In the genomic region with DNA sequence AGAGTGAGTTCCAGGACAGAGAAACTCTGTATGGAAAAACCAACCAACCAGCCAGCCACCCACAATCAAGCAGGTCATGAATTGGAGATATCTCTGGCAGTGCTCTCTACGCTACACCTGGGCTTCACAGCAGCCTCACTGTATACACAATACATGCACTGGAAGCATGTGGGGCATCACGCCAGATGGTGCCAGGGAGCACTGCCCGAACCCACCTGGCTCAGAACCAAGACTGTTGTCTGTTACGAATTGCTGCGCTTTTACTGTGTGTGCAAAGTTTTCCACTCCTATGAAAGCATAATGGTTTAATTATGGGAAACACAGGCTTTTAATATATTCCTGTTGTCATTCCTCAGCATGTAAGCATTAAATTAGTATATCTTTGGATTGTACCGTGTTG, we compare ENCODE assay signal across 30 mouse cellular contexts.
DNase-seq lines count a peak whose midpoint lies in the region; ATAC-seq and TF ChIP-seq lines count a peak whose summit lies in the region.
"Had no signal": no experiment of that assay in that cellular context is flagged by ENCODE, and none has a peak within 500 bp of the region (broad histone marks: within the 10 kb centered on the region; RNA-seq: fewer than 3 reads in every experiment).

No protein-coding gene starts in this region.

- intact Hi-C loops in heart, adult 2 months (cut with DNase I) = no loop called here

- no peak overlapping the region for H3K4me2 ChIP-seq in limb, embryonic 14.5 days (replicated peaks; ENCODE audit: low read depth, low read length, severe bottlenecking)
- H3K4me2 ChIP-seq: forebrain, embryonic 12.5 days; heart, embryonic 13.5 days; hindbrain, embryonic 15.5 days; intestine, embryonic 15.5 days had no signal

- TF ChIP-seq CTCF in heart, adult 2 months (IDR thresholded peaks at IDR 0.05) = no peak
- no peak for TF ChIP-seq CTCF in brain, embryonic 14.5 days (IDR thresholded peaks at IDR 0.05; ENCODE audit: borderline replicate concordance, extremely low read depth, insufficient read depth, insufficient read length)

- no peak for ATAC-seq in limb, embryonic 14.5 days (ENCODE audit: low FRiP score, low read depth)
- ATAC-seq: forebrain, postnatal 0 days; intestine, embryonic 15.5 days; Patski had no signal

- no peak overlapping the region for H3K27ac ChIP-seq in heart, adult 2 months
- no peak overlapping the region for H3K27ac ChIP-seq in limb, embryonic 14.5 days (replicated peaks; ENCODE audit: low read depth, low read length)
- H3K27ac ChIP-seq in limb, embryonic 10.5 days = no peak overlapping the region
- H3K27ac ChIP-seq: forebrain, embryonic 12.5 days; gastrocnemius, adult 2 months; heart, embryonic 10.5 days; heart, embryonic 13.5 days; hindbrain, embryonic 15.5 days; intestine, embryonic 15.5 days had no signal

- no peaks in the 10 kb centered on the region for H3K27me3 ChIP-seq in heart, adult 2 months (ENCODE audit: control insufficient read depth, insufficient read depth, low read length)
- H3K27me3 ChIP-seq in limb, embryonic 14.5 days (ENCODE audit: control insufficient read depth, insufficient read depth, low read length) = no peaks in the 10 kb centered on the region
- no peaks in the 10 kb centered on the region for H3K27me3 ChIP-seq in limb, embryonic 10.5 days (ENCODE audit: low read depth, poor library complexity, severe bottlenecking)
- H3K27me3 ChIP-seq: CH12.LX; forebrain, embryonic 12.5 days; heart, embryonic 13.5 days; hindbrain, embryonic 15.5 days; intestine, embryonic 15.5 days; Patski had no signal

- no peak for TF ChIP-seq EP300 in heart, adult 2 months (IDR thresholded peaks at IDR 0.05; ENCODE audit: insufficient read depth, low read depth, low read length)

- no peaks in the 10 kb centered on the region for H3K9me3 ChIP-seq in limb, embryonic 14.5 days (ENCODE audit: control insufficient read depth, low read length)
- no peaks in the 10 kb centered on the region for H3K9me3 ChIP-seq in limb, embryonic 10.5 days (replicated peaks)
- H3K9me3 ChIP-seq: forebrain, embryonic 12.5 days; heart, embryonic 10.5 days; heart, embryonic 13.5 days; hindbrain, embryonic 15.5 days; intestine, embryonic 15.5 days had no signal

- 88% methylated on average over 6 of the region's 6 CpGs for whole genome bisulfite sequencing in heart, adult 2 months
- 51% methylated on average over 6 of the region's 6 CpGs for WGBS in limb, embryonic 14.5 days
- whole genome bisulfite sequencing in limb, embryonic 10.5 days = 97% methylated on average over 6 of the region's 6 CpGs

- no peaks in the 10 kb centered on the region for H3K79me2 ChIP-seq in heart, adult 2 months (replicated peaks; ENCODE audit: control insufficient read depth, insufficient read depth, low read length)

- H3K4me1 ChIP-seq in heart, adult 2 months (ENCODE audit: control insufficient read depth, insufficient read depth, low read length) = no peaks in the 10 kb centered on the region
- no peaks in the 10 kb centered on the region for H3K4me1 ChIP-seq in limb, embryonic 14.5 days (ENCODE audit: control insufficient read depth, insufficient read depth, low read length)
- 0 out of 2 replicates have a peak, but pooled peaks cover 2% of the 10 kb centered on the region for H3K4me1 ChIP-seq in limb, embryonic 10.5 days
- H3K4me1 ChIP-seq: forebrain, embryonic 12.5 days; heart, embryonic 10.5 days; heart, embryonic 13.5 days; hindbrain, embryonic 15.5 days; intestine, embryonic 15.5 days had no signal

- DNase-seq in cerebellum, postnatal 14 days = peak; percentile 35 to 54
- DNase-seq in cerebellum, postnatal 36 days = no peak
- DNase-seq in heart, adult 11 months = peak; percentile 64
- no peak for DNase-seq in heart, adult 2 months
- DNase-seq in limb, embryonic 14.5 days (ENCODE audit: low spot score) = peak; percentile 45
- no peak for DNase-seq in limb, embryonic 10.5 days (ENCODE audit: low spot score)
- DNase-seq in brain, embryonic 14.5 days (ENCODE audit: low read depth) = peak; percentile 49
- no peak for DNase-seq in yolk sac, embryonic 10.5 days (ENCODE audit: low spot score)
- DNase-seq: adrenal gland, postnatal 10 days; adrenal gland, postnatal 36 days; B cell, adult 2 months; cerebellum, adult 11-12 months; cerebellum, adult 8-10 months; embryo, embryonic 11 days; forebrain, postnatal 0 days; gastrocnemius, adult 2 months; gastrocnemius, postnatal 14 days; heart, adult 18-20 months; heart, postnatal 14 days; heart, postnatal 4 days; kidney, adult 11 months had no signal

- H3K36me3 ChIP-seq in heart, adult 2 months (ENCODE audit: control insufficient read depth, insufficient read depth, low read length) = no peaks in the 10 kb centered on the region
- no peaks in the 10 kb centered on the region for H3K36me3 ChIP-seq in limb, embryonic 14.5 days (ENCODE audit: control insufficient read depth, insufficient read depth, low read length)
- H3K36me3 ChIP-seq in limb, embryonic 10.5 days = no peaks in the 10 kb centered on the region
- H3K36me3 ChIP-seq: forebrain, embryonic 12.5 days; G1E; heart, embryonic 10.5 days; heart, embryonic 13.5 days; hindbrain, embryonic 15.5 days; intestine, embryonic 15.5 days had no signal

- no peak overlapping the region for H3K9ac ChIP-seq in heart, adult 2 months (ENCODE audit: low read depth, low read length)
- H3K9ac ChIP-seq in limb, embryonic 14.5 days (ENCODE audit: low read depth, low read length, severe bottlenecking) = no peak overlapping the region
- H3K9ac ChIP-seq: forebrain, embryonic 12.5 days; forebrain, postnatal 0 days; heart, embryonic 13.5 days; hindbrain, embryonic 15.5 days; intestine, embryonic 15.5 days had no signal

- TF ChIP-seq POLR2A in heart, adult 2 months (IDR thresholded peaks at IDR 0.05; ENCODE audit: insufficient read depth, low read depth, low read length) = no peak
- no peak for TF ChIP-seq POLR2A in limb, embryonic 14.5 days (IDR thresholded peaks at IDR 0.05; ENCODE audit: borderline replicate concordance, extremely low read depth, insufficient read depth, insufficient read length)
- no peak for TF ChIP-seq POLR2A in brain, embryonic 14.5 days (IDR thresholded peaks at IDR 0.05; ENCODE audit: borderline replicate concordance, extremely low read depth, insufficient read depth, insufficient read length, poor library complexity, severe bottlenecking)

- H3K4me3 ChIP-seq in heart, adult 2 months = no peak overlapping the region
- no peak overlapping the region for H3K4me3 ChIP-seq in limb, embryonic 14.5 days (replicated peaks; ENCODE audit: low read length)
- H3K4me3 ChIP-seq in limb, embryonic 10.5 days = no peak overlapping the region
- H3K4me3 ChIP-seq: erythroblast, embryonic 14.5 days; forebrain, embryonic 12.5 days; gastrocnemius, adult 2 months; heart, embryonic 10.5 days; heart, embryonic 13.5 days; hindbrain, embryonic 15.5 days; intestine, embryonic 15.5 days had no signal

Comparison
In these comparisons a context has a peak if more than half of its experiments do, and no peak if none do; other contexts are left out.
1. DNase-seq: peak in cerebellum, postnatal 14 days (2 of 2), heart, adult 11 months (single experiment), limb, embryonic 14.5 days (single experiment) and brain, embryonic 14.5 days (single experiment); none in cerebellum, postnatal 36 days (0 of 2), heart, adult 2 months (0 of 2), limb, embryonic 10.5 days (single experiment) and yolk sac, embryonic 10.5 days (single experiment).